Mouse (Mus musculus) forebrain, embryonic 15.5 days (tissue): ENCODE measurements around the gene Fam71f1. TPM values are rescaled to one million over a fixed set of nuclear protein-coding genes. Genes with fewer than 3 reads are reported as not detected.

Experiments
- ATAC-seq: fragments of 200-750 bp; cut with Nextera tagmentation; replicated peaks from 2 replicates; pipeline ENCODE4 v1.8.0; 2017; ENCODE audit warnings: mild to moderate bottlenecking, moderate TSS enrichment, moderate library complexity
- H3K27ac ChIP-seq: fragments of 300-500 bp; sonication (generic); replicated peaks from 2 replicates; pipeline ENCODE4 v1.5.1; 2015; ENCODE audit warnings: mild to moderate bottlenecking, inconsistent platforms
- H3K27me3 ChIP-seq: fragments of 300-500 bp; sonication (generic); 2 replicates; pipeline ENCODE4 v1.6.1; 2015; ENCODE audit warnings: inconsistent platforms
- H3K36me3 ChIP-seq: fragments of 300-500 bp; sonication (generic); 2 replicates; pipeline ENCODE4 v1.6.1; 2015; ENCODE audit warnings: mild to moderate bottlenecking, inconsistent platforms
- H3K4me1 ChIP-seq: fragments of 300-500 bp; sonication (generic); 2 replicates; pipeline ENCODE4 v1.6.1; 2015; ENCODE audit warnings: inconsistent platforms
- H3K4me2 ChIP-seq: fragments of 300-500 bp; sonication (generic); replicated peaks from 2 replicates; pipeline ENCODE4 v1.6.1; 2015; ENCODE audit warnings: mild to moderate bottlenecking, inconsistent platforms
- H3K4me3 ChIP-seq: fragments of 300-500 bp; sonication (generic); 2 replicates; pipeline ENCODE4 v1.5.1; 2015; ENCODE audit warnings: mild to moderate bottlenecking, inconsistent platforms
- H3K9ac ChIP-seq: fragments of 300-500 bp; sonication (generic); replicated peaks from 2 replicates; pipeline ENCODE4 v1.6.1; 2015; ENCODE audit warnings: mild to moderate bottlenecking, inconsistent platforms
- H3K9me3 ChIP-seq: fragments of 300-500 bp; sonication (generic); 2 replicates; pipeline ENCODE4 v1.6.1; 2016; ENCODE audit warnings: inconsistent platforms
- WGBS: fragments of 180-500 bp; shearing (Covaris S2); methylation state at CpG from one replicate; pipeline ENCODE4 v1.1.7; 2015; ENCODE audit warnings: mixed read lengths; 5-methylcytosine and 5-hydroxymethylcytosine counted together
- polyA plus RNA-seq: library from polyadenylated mRNA; unstranded; fragments of >200 nt; fragmentation: Nextera tagmentation; extraction: Ambion mirVana; gene quantifications from 2 replicates; pipeline ENCODE4 v1.2.1, GENCODE M21; 2015

Gene Fam71f1
- polyA plus RNA-seq, 1 experiment from 2014 or later: not detected

GRCm38 (mm10) chr6:29347189-29347588 lies 28.2 kb downstream of the Fam71f1 start:
- no peaks in the 10 kb centered on the region for H3K27me3 ChIP-seq
- peak overlapping the region; percentile 75 for H3K4me2 ChIP-seq
- H3K9ac ChIP-seq: peak overlapping the region; percentile 68
- 36% methylated on average over 7 of the region's 7 CpGs for whole genome bisulfite sequencing
- H3K9me3 ChIP-seq: no peaks in the 10 kb centered on the region
- ATAC-seq: no peak
- H3K27ac ChIP-seq: peak overlapping the region; percentile 83
- H3K4me3 ChIP-seq: peak overlapping the region; percentile 62
- H3K4me1 ChIP-seq: peaks cover 28% of the 10 kb centered on the region
- H3K36me3 ChIP-seq: no peaks in the 10 kb centered on the region

DNA sequence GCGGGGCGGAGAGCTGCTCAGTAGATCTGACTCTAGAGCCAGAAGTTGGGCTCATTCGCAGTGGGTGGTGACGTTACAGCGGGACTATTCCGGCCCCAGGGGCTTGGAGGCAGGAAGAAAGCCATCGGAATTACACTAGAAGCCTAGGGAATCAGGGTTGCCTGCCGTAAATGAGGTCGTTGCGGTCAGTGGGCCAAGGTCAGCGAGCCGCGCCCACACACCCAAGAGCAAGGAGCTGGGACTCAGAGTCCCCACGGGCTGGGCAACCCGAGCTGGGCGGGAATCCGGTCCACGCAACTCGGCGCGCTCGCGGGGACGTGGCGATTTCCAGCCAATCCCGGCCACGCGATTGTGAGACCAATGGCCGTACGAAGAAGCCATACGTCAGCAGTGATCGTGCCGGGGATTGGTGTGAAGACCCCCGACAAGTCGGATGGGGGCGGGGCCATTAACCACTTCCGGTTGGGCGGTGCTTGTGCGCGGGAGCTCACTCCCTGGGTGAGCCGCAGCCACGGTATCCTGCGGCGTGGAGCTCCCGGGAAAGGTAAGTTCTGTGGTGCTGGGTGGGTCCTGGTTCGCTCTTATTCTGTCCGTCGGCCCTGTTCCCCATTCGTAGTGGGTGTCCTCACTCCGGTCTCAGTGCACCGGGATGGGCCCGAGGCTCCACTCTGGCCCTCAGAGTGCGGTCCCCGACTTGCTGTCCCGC lies 28.9 kb downstream of the Fam71f1 start, which contains the start of gene Calu:
Calu (plus strand) TSS at position 405 of the 706 bp plus-strand sequence.
- Histone ChIP-seq H3K9ac (peak within 1 kb of the TSS; percentile 68), H3K27ac (peak within 1 kb of the TSS; percentile 83), H3K9me3 (no peaks in the 10 kb centered on the region), H3K4me3 (peak within 1 kb of the TSS; percentile 62), H3K36me3 (no peaks in the 10 kb centered on the region), H3K27me3 (no peaks in the 10 kb centered on the region), H3K4me2 (peak within 1 kb of the TSS; percentile 75), H3K4me1 (peaks cover 31% of the 10 kb centered on the region)
- under 1% methylated on average over 55 of the region's 55 CpGs for WGBS
- peak; percentile 99 for ATAC-seq

DNA sequence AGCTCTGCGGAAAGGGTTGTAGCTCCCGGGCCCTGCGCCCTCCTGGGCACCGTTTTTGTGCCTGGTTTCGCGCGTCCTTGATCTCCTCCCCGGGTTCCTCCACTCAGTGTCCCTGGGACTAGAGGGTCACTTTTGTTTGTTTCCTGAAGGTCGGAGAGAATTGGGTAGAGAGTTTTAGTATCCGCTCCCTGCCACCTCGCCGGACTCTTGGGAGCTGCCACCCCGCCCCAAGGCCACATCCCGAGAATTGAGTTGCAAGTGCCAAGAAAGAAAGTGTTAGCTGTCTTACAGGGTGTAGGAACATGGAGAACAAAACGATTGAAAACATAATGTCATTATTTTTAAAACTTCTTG lies 29.4 kb downstream of the Fam71f1 start:
- H3K4me3 ChIP-seq: peak overlapping the region; percentile 62
- peaks cover 35% of the 10 kb centered on the region for H3K4me1 ChIP-seq
- H3K4me2 ChIP-seq: peak overlapping the region; percentile 69
- ATAC-seq: no peak
- peak overlapping the region; percentile 67 for H3K9ac ChIP-seq
- no peaks in the 10 kb centered on the region for H3K9me3 ChIP-seq
- H3K27me3 ChIP-seq: no peaks in the 10 kb centered on the region
- under 1% methylated on average over 15 of the region's 15 CpGs for WGBS
- H3K36me3 ChIP-seq: no peaks in the 10 kb centered on the region
- peak overlapping the region; percentile 83 for H3K27ac ChIP-seq

GRCm38 (mm10) chr6:29351613-29352012 lies 32.7 kb downstream of the Fam71f1 start:
- H3K9ac ChIP-seq: no peak overlapping the region
- H3K27me3 ChIP-seq: no peaks in the 10 kb centered on the region
- ATAC-seq: no peak
- H3K36me3 ChIP-seq: 0 out of 2 replicates have a peak, but pooled peaks cover 4% of the 10 kb centered on the region
- H3K9me3 ChIP-seq: no peaks in the 10 kb centered on the region
- no peak overlapping the region for H3K27ac ChIP-seq
- no peak overlapping the region for H3K4me2 ChIP-seq
- H3K4me3 ChIP-seq: no peak overlapping the region
- H3K4me1 ChIP-seq: peaks cover 37% of the 10 kb centered on the region

- Histone ChIP-seq H3K4me2 (no peak overlapping the region), H3K9me3 (no peaks in the 10 kb centered on the region), H3K27me3 (no peaks in the 10 kb centered on the region), H3K27ac (no peak overlapping the region), H3K4me1 (peaks cover 32% of the 10 kb centered on the region), H3K9ac (no peak overlapping the region), H3K36me3 (peaks cover 14% of the 10 kb centered on the region; the same call in 1 of the 2 replicates), H3K4me3 (no peak overlapping the region)
- no peak for ATAC-seq
- WGBS: 67% methylated on average over 5 of the region's 5 CpGs
Measured at GRCm38 (mm10) chr6:29352816-29353215, 33.9 kb downstream of the Fam71f1 start.

DNA sequence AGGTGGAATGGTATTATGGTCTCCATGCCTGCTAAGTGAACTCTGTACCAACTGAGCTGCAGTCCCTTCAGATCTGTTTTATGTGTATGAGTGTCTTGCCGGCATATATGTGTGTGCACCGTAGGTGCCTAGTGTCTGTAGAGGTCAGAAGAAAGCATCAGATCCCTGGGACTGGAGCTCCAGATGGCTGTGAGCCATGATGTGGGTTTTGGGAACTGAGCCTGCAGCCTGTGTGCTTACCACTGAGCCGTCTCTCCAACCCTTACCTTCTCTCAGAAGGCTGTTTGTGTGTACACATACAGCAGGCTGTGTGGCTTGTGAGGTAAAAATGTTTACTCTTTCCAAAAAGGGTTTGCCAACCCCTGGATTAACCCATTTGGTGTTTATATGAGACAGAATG lies 40.4 kb downstream of the Fam71f1 start:
- ATAC-seq: no peak
- 84% methylated on average over 3 of the region's 3 CpGs for WGBS
- no peak overlapping the region for H3K4me2 ChIP-seq

GRCm38 (mm10) chr6:29360211-29360610 lies 41.3 kb downstream of the Fam71f1 start:
- Histone ChIP-seq H3K27ac (no peak overlapping the region), H3K36me3 (peaks cover 18% of the 10 kb centered on the region; the same call in 1 of the 2 replicates), H3K4me1 (peaks cover 27% of the 10 kb centered on the region), H3K9me3 (no peaks in the 10 kb centered on the region), H3K4me3 (no peak overlapping the region), H3K27me3 (no peaks in the 10 kb centered on the region), H3K4me2 (no peak overlapping the region), H3K9ac (no peak overlapping the region)
- 91% methylated on average over 6 of the region's 6 CpGs for WGBS
- ATAC-seq: no peak

More for the DNA sequence above, 40.4 kb downstream of the Fam71f1 start:
- H3K27me3 ChIP-seq: no peaks in the 10 kb centered on the region
- H3K9ac ChIP-seq: no peak overlapping the region
- H3K9me3 ChIP-seq: no peaks in the 10 kb centered on the region
- peaks cover 27% of the 10 kb centered on the region for H3K4me1 ChIP-seq
- no peak overlapping the region for H3K4me3 ChIP-seq
- peaks cover 17% of the 10 kb centered on the region; the same call in 1 of the 2 replicates for H3K36me3 ChIP-seq
- H3K27ac ChIP-seq: no peak overlapping the region

DNA sequence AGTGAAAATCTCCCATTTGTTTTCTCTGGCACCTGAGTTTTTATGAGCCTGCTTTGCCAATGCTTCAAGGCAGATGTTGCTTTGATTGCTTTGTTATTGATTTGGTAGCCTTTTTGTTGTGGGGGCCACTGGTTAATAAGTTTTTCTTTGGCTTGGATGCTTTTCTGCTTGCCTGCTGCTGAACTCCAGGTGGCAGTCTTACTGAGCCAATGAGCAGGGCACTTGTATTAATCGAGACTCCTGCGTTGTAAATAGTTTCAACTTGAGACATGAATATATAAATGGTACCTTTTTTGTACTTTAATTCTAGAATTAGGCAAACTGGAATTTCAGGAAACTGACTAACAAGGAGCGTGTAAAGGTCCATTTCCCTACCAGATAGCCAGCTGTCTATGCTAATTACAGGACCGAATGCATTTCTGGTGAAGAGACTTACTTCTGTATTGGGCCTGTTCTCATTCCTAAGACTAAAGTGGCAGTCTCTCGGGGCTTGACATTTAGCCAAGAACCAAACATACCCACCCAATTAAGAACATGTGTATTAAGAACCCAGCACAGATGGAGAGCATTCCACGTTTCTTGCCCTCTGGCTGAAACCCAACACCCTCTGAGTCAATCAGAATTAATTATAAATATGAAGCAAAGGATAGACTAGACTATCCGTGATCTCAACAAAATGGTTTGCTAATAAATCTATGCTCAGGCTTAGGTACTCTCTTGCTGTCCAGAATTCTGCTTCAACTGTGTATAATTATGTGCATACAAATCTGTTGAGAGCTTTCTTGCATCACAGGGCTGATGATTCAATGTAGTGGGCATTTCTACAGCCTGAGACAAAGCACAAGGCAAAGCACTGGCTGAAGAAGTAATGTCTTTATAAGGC lies 43.5 kb downstream of the Fam71f1 start:
- Histone ChIP-seq H3K27me3 (no peaks in the 10 kb centered on the region), H3K4me1 (peaks cover 27% of the 10 kb centered on the region), H3K4me2 (no peak overlapping the region), H3K4me3 (no peak overlapping the region), H3K36me3 (peaks cover 23% of the 10 kb centered on the region), H3K27ac (peak overlapping the region; percentile 72), H3K9me3 (no peaks in the 10 kb centered on the region), H3K9ac (no peak overlapping the region)
- 11% methylated on average over 7 of the region's 7 CpGs for WGBS
- ATAC-seq: peak; percentile 90

GRCm38 (mm10) chr6:29363129-29363515 lies 44.2 kb downstream of the Fam71f1 start:
- Histone ChIP-seq H3K36me3 (peaks cover 19% of the 10 kb centered on the region), H3K27me3 (no peaks in the 10 kb centered on the region), H3K4me1 (peaks cover 27% of the 10 kb centered on the region), H3K27ac (peak overlapping the region; percentile 72), H3K9me3 (no peaks in the 10 kb centered on the region), H3K4me2 (no peak overlapping the region), H3K9ac (no peak overlapping the region), H3K4me3 (no peak overlapping the region)
- ATAC-seq: peak; percentile 73; the same call in 1 of the 2 replicates
- WGBS: 35% methylated on average over 3 of the region's 3 CpGs

GRCm38 (mm10) chr6:29365277-29365676 lies 46.3 kb downstream of the Fam71f1 start:
- 94% methylated on average over 1 of the region's 1 CpGs for WGBS
- Histone ChIP-seq H3K4me1 (peaks cover 27% of the 10 kb centered on the region), H3K36me3 (peaks cover 24% of the 10 kb centered on the region), H3K4me3 (no peak overlapping the region), H3K27ac (no peak overlapping the region), H3K27me3 (no peaks in the 10 kb centered on the region), H3K4me2 (no peak overlapping the region), H3K9me3 (no peaks in the 10 kb centered on the region), H3K9ac (no peak overlapping the region)
- ATAC-seq: no peak

- H3K27ac ChIP-seq: no peak overlapping the region
- H3K4me3 ChIP-seq: no peak overlapping the region
- WGBS: 95% methylated on average over 4 of the region's 4 CpGs
- peaks cover 42% of the 10 kb centered on the region for H3K36me3 ChIP-seq
- no peaks in the 10 kb centered on the region for H3K27me3 ChIP-seq
- H3K9ac ChIP-seq: no peak overlapping the region
- H3K4me1 ChIP-seq: no peaks in the 10 kb centered on the region
- H3K4me2 ChIP-seq: no peak overlapping the region
- no peak for ATAC-seq
- H3K9me3 ChIP-seq: no peaks in the 10 kb centered on the region
Measured at GRCm38 (mm10) chr6:29377386-29377785, 58.4 kb downstream of the Fam71f1 start.

- Histone ChIP-seq H3K27ac (no peak overlapping the region), H3K4me1 (no peaks in the 10 kb centered on the region), H3K36me3 (peaks cover 32% of the 10 kb centered on the region), H3K4me3 (no peak overlapping the region), H3K9ac (no peak overlapping the region), H3K27me3 (no peaks in the 10 kb centered on the region), H3K9me3 (no peaks in the 10 kb centered on the region), H3K4me2 (no peak overlapping the region)
- WGBS: 94% methylated on average over 10 of the region's 10 CpGs
- ATAC-seq: no peak
Measured at GRCm38 (mm10) chr6:29378678-29379077, 59.7 kb downstream of the Fam71f1 start.
